Mouse (Mus musculus) MEL (cell line): Measurements from ENCODE around the gene Tex44.

Source experiments
- CTCF ChIP-seq, 3 experiments: IDR thresholded peaks in 2 of 3; conservative IDR thresholded peaks in 1 of 3; 2 replicates each; pipeline ENCODE4 v1.5.1; 2011 to 2012; ENCODE audit warnings: low read length in 3 of 3, low read depth in 2 of 3, mild to moderate bottlenecking in 2 of 3, improper control_type of control experiment in 1 of 3, inconsistent platforms in 1 of 3, mixed read lengths in 1 of 3, moderate library complexity in 1 of 3; ENCODE audit not compliant: control insufficient read depth in 1 of 3, insufficient read depth in 1 of 3, poor library complexity in 1 of 3, severe bottlenecking in 1 of 3
- HCFC1 ChIP-seq: IDR thresholded peaks from 2 replicates; pipeline ENCODE4 v1.6.1; 2012; ENCODE audit warnings: low read depth, mild to moderate bottlenecking, inconsistent platforms, low read length, improper control_type of control experiment, moderate library complexity
- MYC ChIP-seq: IDR thresholded peaks from 2 replicates; pipeline ENCODE4 v1.6.1; 2011; ENCODE audit warnings: low read depth, mild to moderate bottlenecking, low read length, improper control_type of control experiment, moderate library complexity
- RAD21 ChIP-seq: IDR thresholded peaks from 2 replicates; pipeline ENCODE4 v1.6.1; 2011; ENCODE audit warnings: mild to moderate bottlenecking, low read depth, low read length, improper control_type of control experiment
- USF1 ChIP-seq: IDR thresholded peaks from 2 replicates; pipeline ENCODE4 v1.6.1; 2014; ENCODE audit warnings: low read depth, mild to moderate bottlenecking, inconsistent platforms, low read length, improper control_type of control experiment, moderate library complexity

DNA sequence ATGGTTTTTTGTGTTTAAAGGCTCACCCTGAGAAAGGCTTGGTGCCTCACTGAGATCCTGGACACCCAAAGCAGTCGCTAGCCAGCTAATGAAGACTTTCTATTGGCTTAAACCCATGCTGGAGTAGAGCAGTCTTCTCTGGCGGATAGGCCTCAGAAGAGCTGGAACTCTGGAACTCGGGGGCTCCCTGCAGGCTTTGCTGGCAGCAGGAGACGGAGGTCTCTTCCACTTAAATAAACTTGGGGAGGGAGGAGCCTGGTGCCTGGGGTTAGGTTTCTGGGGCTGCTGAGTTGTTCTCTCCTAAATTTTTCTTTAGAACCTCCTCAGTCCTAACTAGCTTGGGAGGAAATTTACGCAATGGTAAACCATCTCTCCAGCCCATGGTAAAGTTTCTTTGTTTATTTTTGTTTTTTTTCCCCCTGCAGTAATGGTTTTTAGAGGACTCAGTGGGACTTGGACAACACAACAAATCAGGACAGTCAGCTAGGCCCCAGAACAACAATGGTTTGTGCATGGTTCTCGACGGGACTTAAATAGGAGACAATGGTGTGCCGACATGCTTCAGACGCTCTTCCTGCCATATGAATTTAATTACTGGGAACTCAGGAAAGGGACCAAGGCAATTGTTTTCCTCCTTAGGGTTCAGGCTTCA is 38.2 kb downstream of the Tex44 start:
- TF ChIP-seq CTCF (IDR thresholded peaks at IDR 0.05 in 2 of 3, conservative IDR thresholded peaks at IDR 0.05 in 1 of 3; ENCODE audit: control insufficient read depth in 1 of 3, insufficient read depth in 1 of 3, low read depth in 2 of 3, low read length in 3 of 3, poor library complexity in 1 of 3, severe bottlenecking in 1 of 3) (no peak), HCFC1 (no peak), USF1 (no peak), RAD21 (no peak), MYC (no peak)
